Mouse (Mus musculus): ENCODE data around the gene Cask.

Gene Cask

GRCm38 (mm10) chrX:13622654-13623053 lies 228.5 kb downstream of the Cask start:
- DNase-seq: no peak

DNA sequence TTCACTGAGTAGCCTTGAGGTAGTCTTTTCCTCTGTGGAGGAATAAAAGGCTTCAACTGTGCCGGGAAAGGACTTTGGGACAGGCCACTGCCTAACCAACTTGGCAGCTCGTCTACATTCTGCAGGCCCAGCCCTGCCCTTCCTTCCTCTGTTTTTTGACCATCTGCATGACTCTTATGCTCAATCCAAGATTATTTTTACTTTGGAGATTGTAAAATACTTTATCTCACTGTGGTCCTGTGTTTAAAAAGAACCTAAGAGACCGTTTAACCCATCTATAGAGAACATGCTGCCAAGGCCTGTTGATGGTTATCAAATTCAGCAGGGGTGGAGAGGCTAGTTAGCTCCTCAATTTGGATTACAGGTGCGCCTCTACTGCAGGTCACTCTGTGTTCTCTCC lies 229.7 kb downstream of the Cask start:
- DNase-seq: no peak

GRCm38 (mm10) chrX:13618476-13618875 lies 232.7 kb downstream of the Cask start:
- DNase-seq: no peak

GRCm38 (mm10) chrX:13617294-13617693 lies 233.9 kb downstream of the Cask start:
- no peak for DNase-seq

GRCm38 (mm10) chrX:13616726-13617125 lies 234.4 kb downstream of the Cask start:
- no peak for DNase-seq

DNA sequence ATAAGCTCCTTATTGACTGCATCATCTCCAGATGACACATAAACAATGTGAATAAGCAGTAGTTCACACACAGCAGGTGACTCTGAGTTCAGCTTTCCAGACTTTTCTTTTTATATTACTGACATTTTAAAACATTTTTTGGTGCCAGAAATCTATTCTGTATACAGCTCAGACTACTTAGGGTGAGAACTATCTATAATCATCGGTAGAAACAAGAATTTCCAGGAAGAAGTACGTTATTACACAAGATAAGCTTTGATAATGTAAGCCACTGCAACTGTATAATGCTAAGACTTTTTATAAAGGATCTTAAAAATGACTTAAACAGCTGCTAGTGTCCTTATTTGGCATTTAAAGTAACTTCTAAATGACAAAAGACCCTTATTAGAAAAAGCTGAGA lies 239.1 kb downstream of the Cask start:
- no peak for DNase-seq

DNA sequence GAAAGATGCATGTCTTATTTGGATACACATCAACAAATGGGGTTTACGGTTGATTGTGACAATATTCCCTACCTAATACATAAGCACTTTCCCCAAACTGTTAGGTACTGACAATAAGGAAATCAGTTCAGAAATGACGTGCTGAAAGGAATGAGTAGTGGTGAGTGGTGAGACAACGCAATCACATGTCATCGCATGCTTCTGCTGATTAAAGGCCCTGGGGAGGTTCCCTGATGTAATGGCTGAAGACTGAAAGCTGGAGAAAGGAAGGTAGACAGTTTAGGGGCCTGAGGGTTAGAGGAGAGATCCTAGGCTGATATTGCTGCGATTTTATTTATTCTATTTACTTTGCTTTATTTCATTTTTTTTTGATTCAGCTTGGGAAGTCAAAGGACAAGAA lies 240.1 kb downstream of the Cask start:
- no peak for DNase-seq

GRCm38 (mm10) chrX:13607752-13608151 lies 243.4 kb downstream of the Cask start:
- no peak for DNase-seq

DNA sequence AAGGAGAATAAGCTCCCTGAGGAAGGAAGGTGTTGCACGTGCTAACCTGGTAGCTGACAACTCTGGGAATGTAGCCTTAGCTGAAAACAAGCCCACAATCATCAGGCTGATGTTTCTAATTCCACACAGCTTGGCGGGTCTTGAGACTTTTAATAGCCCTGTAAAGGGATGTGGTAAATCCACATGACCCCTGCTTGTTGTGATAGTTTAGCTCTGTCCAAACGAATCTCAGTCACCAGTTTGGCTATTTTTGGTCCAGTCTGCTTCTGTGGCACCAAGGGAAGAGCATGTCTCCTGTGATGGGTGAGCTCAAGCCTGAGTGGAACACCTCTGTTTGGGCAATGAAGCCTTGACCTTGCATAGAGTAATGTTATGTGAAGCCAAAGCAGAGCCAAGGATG lies 244.4 kb downstream of the Cask start:
- no peak for DNase-seq

- no peak for DNase-seq
These were observed 251.2 kb downstream of the Cask start for GRCm38 (mm10) chrX:13599966-13600365.

GRCm38 (mm10) chrX:13599373-13599772 lies 251.8 kb downstream of the Cask start:
- DNase-seq: no peak

GRCm38 (mm10) chrX:13577647-13578046 lies 273.5 kb downstream of the Cask start:
- DNase-seq: no peak

- DNase-seq: no peak
These were observed 274.6 kb downstream of the Cask start for GRCm38 (mm10) chrX:13576606-13577005.

DNA sequence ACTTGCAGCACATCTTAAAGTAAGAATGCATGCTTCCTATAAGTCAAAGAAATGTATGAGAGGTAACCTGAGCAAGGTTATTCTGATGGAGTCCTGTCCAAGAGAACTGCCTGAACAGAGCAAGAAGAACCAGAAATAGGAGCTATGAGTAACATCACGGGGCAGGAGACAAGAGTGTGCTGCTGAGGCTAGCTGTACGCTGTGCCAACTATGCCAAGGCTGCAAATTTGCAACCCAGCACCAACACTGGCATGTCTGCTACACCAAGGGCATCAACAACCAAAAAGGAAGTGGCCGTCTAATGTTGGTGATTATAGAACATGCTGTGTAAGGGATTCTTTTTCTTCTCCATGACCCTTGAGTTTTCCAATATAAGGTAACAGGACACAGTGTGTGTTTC lies 276.3 kb downstream of the Cask start:
- DNase-seq: no peak

- DNase-seq: no peak
These were observed 276.9 kb downstream of the Cask start for GRCm38 (mm10) chrX:13574298-13574697.

- DNase-seq: no peak
These were observed 296.7 kb downstream of the Cask start for GRCm38 (mm10) chrX:13554504-13554903.

GRCm38 (mm10) chrX:13552288-13552687 lies 298.9 kb downstream of the Cask start:
- no peak for DNase-seq

GRCm38 (mm10) chrX:13551566-13551965 lies 299.6 kb downstream of the Cask start:
- DNase-seq: no peak

GRCm38 (mm10) chrX:13549100-13549499 lies 302.1 kb downstream of the Cask start:
- no peak for DNase-seq

GRCm38 (mm10) chrX:13521288-13521687 lies 329.9 kb downstream of the Cask start:
- no peak for DNase-seq

DNA sequence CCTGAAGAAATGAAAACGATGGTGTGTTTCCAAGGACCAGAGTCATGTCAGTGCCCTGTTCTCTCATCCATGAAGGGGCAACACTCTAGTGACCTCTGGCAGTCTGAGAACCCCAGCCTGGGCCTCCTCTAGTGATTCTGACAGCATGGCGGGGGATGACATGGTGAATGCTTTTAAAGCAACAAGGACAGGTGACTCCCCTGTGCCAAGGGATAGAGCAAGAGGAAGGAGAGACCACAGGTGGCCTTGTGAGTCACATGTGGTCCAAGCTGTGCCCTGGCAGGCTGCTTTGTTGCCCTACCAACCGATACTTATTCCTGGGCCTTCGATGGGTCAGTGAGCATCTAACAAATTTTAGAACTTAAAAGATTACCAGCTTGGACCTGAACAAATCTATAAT lies 330.6 kb downstream of the Cask start:
- DNase-seq: no peak

GRCm38 (mm10) chrX:13519408-13519783 lies 331.8 kb downstream of the Cask start:
- DNase-seq: no peak

GRCm38 (mm10) chrX:13518781-13519407 lies 332.3 kb downstream of the Cask start:
- no peak for DNase-seq

GRCm38 (mm10) chrX:13518019-13518418 lies 333.1 kb downstream of the Cask start:
- DNase-seq: no peak

DNA sequence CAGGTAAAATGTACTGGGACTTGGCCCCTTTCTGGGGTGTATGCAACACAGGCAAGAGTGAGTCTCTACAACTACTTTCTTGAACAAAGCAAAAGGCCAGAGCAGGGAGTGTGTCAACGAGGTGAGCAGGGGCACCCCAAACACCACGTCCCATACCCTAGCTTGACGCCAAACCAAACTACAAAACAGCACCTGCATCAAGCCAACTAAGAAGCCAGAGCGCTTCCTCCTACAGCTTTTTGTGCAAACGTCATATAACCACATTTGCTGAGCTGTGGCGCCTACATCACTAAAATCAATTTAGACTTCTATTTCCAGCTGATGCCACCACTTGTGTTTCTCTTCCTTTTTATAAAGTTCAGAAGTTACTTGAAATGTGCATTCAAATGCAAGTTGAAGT lies 334.7 kb downstream of the Cask start:
- no peak for DNase-seq

- DNase-seq: no peak
These were observed 337.3 kb downstream of the Cask start for GRCm38 (mm10) chrX:13513864-13514263.

Measured in right cerebral cortex, postnatal 4 days (tissue).